Mouse (Mus musculus) intestine, embryonic 16.5 days (tissue): Measurements from ENCODE around the gene Aurkaip1. TPM values are rescaled to one million over a fixed set of nuclear protein-coding genes. Genes with fewer than 3 reads are reported as not detected.
A peak's percentile ranks its signal among the peaks of the same experiment; 100 is the strongest.

Experiments
- ATAC-seq: fragments of 200-750 bp; cut with Nextera tagmentation; 2 replicates; pipeline ENCODE4 v1.8.0; 2017; ENCODE audit warnings: moderate TSS enrichment, moderate library complexity
- H3K27ac ChIP-seq: fragments of 300-500 bp; sonication (generic); 2 replicates; pipeline ENCODE4 v1.5.1; 2014; ENCODE audit warnings: mild to moderate bottlenecking, low read length
- H3K27me3 ChIP-seq: fragments of 300-500 bp; sonication (generic); replicated peaks from 2 replicates; pipeline ENCODE4 v1.6.1; 2014; ENCODE audit warnings: low read length, control low read depth, mixed read lengths; ENCODE audit not compliant: control insufficient read depth, insufficient read depth
- H3K36me3 ChIP-seq: fragments of 300-500 bp; sonication (generic); 2 replicates; pipeline ENCODE4 v1.6.1; 2014; ENCODE audit warnings: low read length, control low read depth; ENCODE audit not compliant: control insufficient read depth, insufficient read depth
- H3K4me1 ChIP-seq: fragments of 300-500 bp; sonication (generic); 2 replicates; pipeline ENCODE4 v1.6.1; 2014; ENCODE audit warnings: low read length, control low read depth, mixed read lengths; ENCODE audit not compliant: control insufficient read depth, insufficient read depth
- H3K4me2 ChIP-seq: fragments of 300-500 bp; sonication (generic); 2 replicates; pipeline ENCODE4 v1.6.1; 2014; ENCODE audit warnings: low read depth, low read length, control low read depth
- H3K4me3 ChIP-seq: fragments of 300-500 bp; sonication (generic); 2 replicates; pipeline ENCODE4 v1.5.1; 2014; ENCODE audit warnings: mild to moderate bottlenecking, low read length
- H3K9ac ChIP-seq: fragments of 300-500 bp; sonication (generic); 2 replicates; pipeline ENCODE4 v1.6.1; 2014; ENCODE audit warnings: low read depth, low read length
- H3K9me3 ChIP-seq: fragments of 300-500 bp; sonication (generic); 2 replicates; pipeline ENCODE4 v1.6.1; 2016; ENCODE audit warnings: low read length, control low read depth; ENCODE audit not compliant: control insufficient read depth
- WGBS: fragments of 180-500 bp; shearing (Covaris S2); extraction: QIAGEN DNeasy Blood & Tissue Kit; methylation state at CpG from one replicate; pipeline ENCODE4 v1.1.7; 2014; 5-methylcytosine and 5-hydroxymethylcytosine counted together
- microRNA-seq: library from miRNA; unstranded; fragments of <30 nt; microRNA quantifications from one replicate; pipeline ENCODE4, GENCODE M21; 2016
- polyA plus RNA-seq: library from polyadenylated mRNA; unstranded; fragments of >200 nt; fragmentation: Nextera tagmentation; extraction: Ambion mirVana; gene quantifications from 2 replicates; pipeline ENCODE4 v1.2.1, GENCODE M21; 2015

The Aurkaip1 gene
- polyA plus RNA-seq, 1 experiment from 2014 or later: 196 TPM

DNA sequence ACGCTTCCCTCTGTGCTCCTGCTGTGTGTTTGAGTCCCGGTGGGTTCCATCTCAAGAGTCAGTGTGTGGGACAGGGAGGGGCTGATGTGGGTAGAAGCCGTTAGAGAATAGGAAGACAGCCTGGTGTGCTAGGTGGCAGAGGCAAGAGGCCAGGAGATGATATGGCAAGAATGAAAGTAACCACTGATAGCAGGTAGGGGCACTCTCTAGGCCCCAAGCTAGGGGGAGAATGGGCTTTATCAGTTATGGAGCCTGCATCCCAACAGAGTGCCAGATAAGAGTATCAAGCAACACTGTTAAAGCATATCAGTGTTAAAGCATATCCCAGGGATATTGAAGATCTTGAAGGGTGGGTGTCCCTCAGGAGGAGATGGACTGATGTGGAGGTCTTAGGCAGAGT lies 25.8 kb downstream of the Aurkaip1 start:
- no peak for ATAC-seq
- Histone ChIP-seq H3K4me3 (no peak overlapping the region), H3K27ac (no peak overlapping the region), H3K27me3 (no peaks in the 10 kb centered on the region), H3K4me2 (no peak overlapping the region), H3K9me3 (no peaks in the 10 kb centered on the region), H3K36me3 (peaks cover 31% of the 10 kb centered on the region), H3K9ac (no peak overlapping the region), H3K4me1 (no peaks in the 10 kb centered on the region)
- 89% methylated on average over 3 of the region's 3 CpGs for WGBS

GRCm38 (mm10) chr4:155859318-155859717 lies 28.2 kb downstream of the Aurkaip1 start:
- ATAC-seq: peak; percentile 52
- H3K4me1 ChIP-seq: no peaks in the 10 kb centered on the region
- no peak overlapping the region for H3K4me2 ChIP-seq
- 17% methylated on average over 13 of the region's 13 CpGs for WGBS
- H3K27ac ChIP-seq: no peak overlapping the region
- no peak overlapping the region for H3K4me3 ChIP-seq
- no peak overlapping the region for H3K9ac ChIP-seq
- peaks cover 26% of the 10 kb centered on the region for H3K36me3 ChIP-seq
- no peaks in the 10 kb centered on the region for H3K9me3 ChIP-seq
- no peaks in the 10 kb centered on the region for H3K27me3 ChIP-seq

- ATAC-seq: no peak
- WGBS: 88% methylated on average over 7 of the region's 7 CpGs
- H3K9me3 ChIP-seq: no peaks in the 10 kb centered on the region
Measured at GRCm38 (mm10) chr4:155861787-155862186, 30.7 kb downstream of the Aurkaip1 start.

GRCm38 (mm10) chr4:155863001-155863400 lies 31.9 kb downstream of the Aurkaip1 start, which contains the start of gene Tas1r3:
Gene Tas1r3, minus strand, starts transcription at chr4:155863362.
- H3K9ac ChIP-seq: no peak within 1 kb of the TSS
- H3K4me3 ChIP-seq: no peak within 1 kb of the TSS
- no peaks in the 10 kb centered on the region for H3K27me3 ChIP-seq
- H3K4me1 ChIP-seq: 0 out of 2 replicates have a peak, but pooled peaks cover under 1% of the 10 kb centered on the region
- H3K9me3 ChIP-seq: no peaks in the 10 kb centered on the region
- 77% methylated on average over 5 of the region's 5 CpGs for WGBS
- peaks cover 10% of the 10 kb centered on the region for H3K36me3 ChIP-seq
- H3K27ac ChIP-seq: no peak within 1 kb of the TSS
- H3K4me2 ChIP-seq: no peak within 1 kb of the TSS
- ATAC-seq: no peak

More at GRCm38 (mm10) chr4:155861787-155862186, 30.7 kb downstream of the Aurkaip1 start:
- no peaks in the 10 kb centered on the region for H3K4me1 ChIP-seq
- peaks cover 14% of the 10 kb centered on the region for H3K36me3 ChIP-seq
- no peak overlapping the region for H3K9ac ChIP-seq
- H3K27ac ChIP-seq: no peak overlapping the region
- no peak overlapping the region for H3K4me2 ChIP-seq
- no peak overlapping the region for H3K4me3 ChIP-seq
- no peaks in the 10 kb centered on the region for H3K27me3 ChIP-seq

GRCm38 (mm10) chr4:155868614-155869298 lies 37.7 kb downstream of the Aurkaip1 start:
- WGBS: 7% methylated on average over 22 of the region's 22 CpGs
- Histone ChIP-seq H3K27ac (no peak overlapping the region), H3K9me3 (no peaks in the 10 kb centered on the region), H3K9ac (peak overlapping the region; percentile 77), H3K36me3 (peaks cover 3% of the 10 kb centered on the region; the same call in 1 of the 2 replicates), H3K4me2 (peak overlapping the region; percentile 77), H3K4me1 (peaks cover 18% of the 10 kb centered on the region), H3K4me3 (peak overlapping the region; percentile 74), H3K27me3 (no peaks in the 10 kb centered on the region)
- peak; percentile 72 for ATAC-seq

DNA sequence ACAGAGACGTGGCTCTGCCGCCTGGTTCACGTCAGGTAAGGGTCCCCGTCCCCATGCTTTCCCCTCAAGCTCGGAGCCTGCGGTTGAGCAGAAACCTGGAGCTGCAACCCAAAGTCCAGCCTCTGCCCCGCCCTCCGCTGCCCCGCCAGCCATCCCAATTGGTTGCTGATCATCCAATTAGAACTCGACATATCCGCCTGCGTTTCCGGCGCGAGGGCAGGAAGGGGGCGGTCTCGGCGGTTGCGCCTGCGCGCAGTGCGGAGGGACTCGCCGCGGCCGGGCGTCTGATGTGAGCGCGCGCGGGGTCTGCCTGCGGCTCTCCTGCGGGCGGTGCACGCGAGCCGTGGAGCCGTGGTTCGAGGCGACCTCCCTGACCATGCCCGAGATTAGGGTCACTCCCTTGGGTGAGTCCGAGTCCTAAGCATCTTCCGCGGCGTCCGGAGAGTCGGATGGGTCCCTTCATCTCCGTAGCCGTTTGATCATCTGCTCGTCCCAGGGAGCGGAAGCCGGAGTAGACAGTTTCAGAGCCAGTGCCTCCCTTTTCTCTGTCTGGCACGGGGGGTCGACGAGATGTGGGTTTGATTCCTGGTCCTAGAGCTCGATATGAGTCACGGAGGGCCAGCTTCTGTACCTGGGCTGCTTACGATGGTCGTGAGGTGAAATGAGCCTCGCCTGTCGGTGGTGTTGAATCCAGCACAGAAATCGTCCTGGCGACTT lies 38.4 kb downstream of the Aurkaip1 start, which contains the start of the genes Cptp and Ints11:
Cptp (minus strand) TSS at position 124 of the 717 bp plus-strand sequence.
Ints11 (plus strand) TSS at position 230 of the 717 bp plus-strand sequence.
- peak; percentile 99 for ATAC-seq
- peak within 1 kb of the TSS; percentile 82 for H3K4me2 ChIP-seq
- peak within 1 kb of the TSS; percentile 83 for H3K9ac ChIP-seq
- peaks cover 3% of the 10 kb centered on the region; the same call in 1 of the 2 replicates for H3K36me3 ChIP-seq
- H3K4me1 ChIP-seq: peaks cover 18% of the 10 kb centered on the region
- peak within 1 kb of the TSS; percentile 45; the same call in 1 of the 2 replicates for H3K27ac ChIP-seq
- H3K4me3 ChIP-seq: peak within 1 kb of the TSS; percentile 74
- no peaks in the 10 kb centered on the region for H3K9me3 ChIP-seq
- WGBS: under 1% methylated on average over 63 of the region's 63 CpGs
- no peaks in the 10 kb centered on the region for H3K27me3 ChIP-seq

GRCm38 (mm10) chr4:155871404-155871803 lies 40.3 kb downstream of the Aurkaip1 start:
- H3K9me3 ChIP-seq: no peaks in the 10 kb centered on the region
- no peaks in the 10 kb centered on the region for H3K27me3 ChIP-seq
- no peak overlapping the region for H3K4me2 ChIP-seq
- no peak overlapping the region for H3K4me3 ChIP-seq
- H3K36me3 ChIP-seq: 0 out of 2 replicates have a peak, but pooled peaks cover 1% of the 10 kb centered on the region
- peaks cover 18% of the 10 kb centered on the region for H3K4me1 ChIP-seq
- WGBS: 81% methylated on average over 7 of the region's 7 CpGs
- H3K9ac ChIP-seq: no peak overlapping the region
- ATAC-seq: no peak
- H3K27ac ChIP-seq: no peak overlapping the region

Small RNA genes lying within 50 kb of the gene (microRNA-seq; reads per million reads assigned to microRNA genes)
- not detected for gene Gm27743

Other genes with a start within 250 kb of the Aurkaip1 start
- 6.2 and 7.1 TPM in 2 replicates for gene Slc35e2, start 229.9 kb upstream of the Aurkaip1 start, polyA plus RNA-seq
- gene Cdk11b, start 206.4 kb upstream of the Aurkaip1 start, polyA plus RNA-seq: 48.4 and 49.8 TPM in 2 replicates
- not detected in 2 replicates for gene Gm10563, start 185.9 kb upstream of the Aurkaip1 start, polyA plus RNA-seq
- gene Mmp23, start 177.9 kb upstream of the Aurkaip1 start, polyA plus RNA-seq: 39.6 and 41.3 TPM in 2 replicates
- 18.6 and 18.7 TPM in 2 replicates for gene Mib2, start 162.1 kb upstream of the Aurkaip1 start, polyA plus RNA-seq
- 1.9 and 2.0 TPM in 2 replicates for gene Fndc10, start 136.9 kb upstream of the Aurkaip1 start, polyA plus RNA-seq
- 155 and 163 TPM in 2 replicates for gene Ssu72, start 126.5 kb upstream of the Aurkaip1 start, polyA plus RNA-seq
- 0.16 and 0.23 TPM in 2 replicates for gene Tmem240, start 96.5 kb upstream of the Aurkaip1 start, polyA plus RNA-seq
- 142 and 150 TPM in 2 replicates for gene Atad3a, start 70.2 kb upstream of the Aurkaip1 start, polyA plus RNA-seq
- 18.9 TPM in 2 replicates for gene Vwa1, start 56.6 kb upstream of the Aurkaip1 start, polyA plus RNA-seq
- gene Tmem88b, start 45.4 kb upstream of the Aurkaip1 start, polyA plus RNA-seq: 0.89 and 1.1 TPM in 2 replicates
- gene Ankrd65, start 40.8 kb upstream of the Aurkaip1 start, polyA plus RNA-seq: not detected in 2 replicates
- 210 and 226 TPM in 2 replicates for gene Mrpl20, start 28.4 kb upstream of the Aurkaip1 start, polyA plus RNA-seq
- gene Ccnl2, start 18.8 kb upstream of the Aurkaip1 start, polyA plus RNA-seq: 130 and 131 TPM in 2 replicates
- gene Mxra8, start 8.4 kb downstream of the Aurkaip1 start, polyA plus RNA-seq: 76.3 and 80.5 TPM in 2 replicates
- gene Dvl1, start 16.1 kb downstream of the Aurkaip1 start, polyA plus RNA-seq: 3.7 and 4.7 TPM in 2 replicates
- 0.28 and 0.32 TPM in 2 replicates for gene Tas1r3, start 32.1 kb downstream of the Aurkaip1 start, polyA plus RNA-seq
- 23.6 and 24.9 TPM in 2 replicates for gene Cptp, start 38.2 kb downstream of the Aurkaip1 start, polyA plus RNA-seq
- 60.0 and 67.1 TPM in 2 replicates for gene Ints11, start 38.3 kb downstream of the Aurkaip1 start, polyA plus RNA-seq
- 49.4 and 58.6 TPM in 2 replicates for gene Pusl1, start 60.5 kb downstream of the Aurkaip1 start, polyA plus RNA-seq
- 9.8 and 10.8 TPM in 2 replicates for gene Acap3, start 60.5 kb downstream of the Aurkaip1 start, polyA plus RNA-seq
- gene Ube2j2, start 112.6 kb downstream of the Aurkaip1 start, polyA plus RNA-seq: 89.5 and 93.4 TPM in 2 replicates
- gene C1qtnf12, start 131.0 kb downstream of the Aurkaip1 start, polyA plus RNA-seq: 59.9 and 75.4 TPM in 2 replicates
- 11.7 and 12.0 TPM in 2 replicates for gene B3galt6, start 161.4 kb downstream of the Aurkaip1 start, polyA plus RNA-seq
- 165 and 171 TPM in 2 replicates for gene Sdf4, start 161.6 kb downstream of the Aurkaip1 start, polyA plus RNA-seq
- gene Tnfrsf4, start 182.6 kb downstream of the Aurkaip1 start, polyA plus RNA-seq: 0.55 and 0.86 TPM in 2 replicates
- 1.0 and 1.4 TPM in 2 replicates for gene Tnfrsf18, start 194.9 kb downstream of the Aurkaip1 start, polyA plus RNA-seq
- gene Ttll10, start 228.1 kb downstream of the Aurkaip1 start, polyA plus RNA-seq: 4.2 and 4.7 TPM in 2 replicates